Mouse (Mus musculus) megakaryocyte, embryonic 14.5 days (primary cell): ENCODE measurements around the gene Thrap3.

Experiments
- FLI1 ChIP-seq: IDR thresholded peaks from 2 replicates; pipeline ENCODE4 v1.6.1; 2012; ENCODE audit warnings: low read length, inconsistent platforms, mixed read lengths
- GATA1 ChIP-seq: IDR thresholded peaks from 3 replicates; pipeline ENCODE4 v1.6.1; 2012; ENCODE audit warnings: mixed read lengths, low read length, inconsistent platforms, borderline replicate concordance

DNA sequence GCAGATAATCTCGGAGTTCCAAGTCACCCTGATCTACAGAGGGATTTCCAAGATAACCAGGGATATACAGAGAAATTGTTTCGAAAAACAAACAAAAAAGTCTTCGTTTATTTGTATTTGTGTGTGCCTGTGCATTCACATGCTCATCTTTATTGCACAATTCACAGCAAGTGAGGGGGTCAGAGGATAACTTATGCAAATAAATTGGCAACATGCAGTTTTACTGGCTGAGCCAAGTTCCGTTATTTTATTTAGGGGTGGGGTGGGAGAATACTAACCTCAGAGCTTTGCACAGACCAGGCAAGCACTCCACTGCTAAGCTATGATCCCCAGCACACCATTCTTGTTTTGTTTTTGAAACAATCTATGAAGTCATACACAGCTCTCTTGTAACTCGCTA lies 28.8 kb downstream of the Thrap3 start:
- TF ChIP-seq GATA1 (no peak), FLI1 (no peak)
